Mouse (Mus musculus) intestine, embryonic 14.5 days (tissue): ENCODE data around the gene Ets1. TPM values are rescaled to one million over a fixed set of nuclear protein-coding genes. Genes with fewer than 3 reads are reported as not detected.

Experiments
- ATAC-seq: fragments of 200-750 bp; cut with Nextera tagmentation; replicated peaks from 2 replicates; pipeline ENCODE4 v1.8.0; 2017; ENCODE audit warnings: low read depth, moderate number of reproducible peaks, moderate TSS enrichment, moderate library complexity; ENCODE audit not compliant: low FRiP score, low TSS enrichment
- DNase-seq: peaks from one replicate; pipeline ENCODE4 v3.0.0-alpha.2; 2018; ENCODE audit warnings: low spot score
- H3K27ac ChIP-seq: fragments of 300-500 bp; sonication (generic); 2 replicates; pipeline ENCODE4 v1.5.1; 2014; ENCODE audit warnings: low read depth, mild to moderate bottlenecking, control low read depth
- H3K27me3 ChIP-seq: fragments of 300-500 bp; sonication (generic); replicated peaks from 2 replicates; pipeline ENCODE4 v1.6.1; 2014; ENCODE audit warnings: low read length, control low read depth; ENCODE audit not compliant: control insufficient read depth, insufficient read depth
- H3K36me3 ChIP-seq: fragments of 300-500 bp; sonication (generic); 2 replicates; pipeline ENCODE4 v1.6.1; 2014; ENCODE audit warnings: low read length, control low read depth; ENCODE audit not compliant: control insufficient read depth, insufficient read depth
- H3K4me1 ChIP-seq: fragments of 300-500 bp; sonication (generic); replicated peaks from 2 replicates; pipeline ENCODE4 v1.6.1; 2014; ENCODE audit warnings: low read length, control low read depth, mixed read lengths; ENCODE audit not compliant: control insufficient read depth, insufficient read depth
- H3K4me2 ChIP-seq: fragments of 300-500 bp; sonication (generic); 2 replicates; pipeline ENCODE4 v1.6.1; 2014; ENCODE audit warnings: low read length
- H3K4me3 ChIP-seq: fragments of 300-500 bp; sonication (generic); 2 replicates; pipeline ENCODE4 v1.5.1; 2014; ENCODE audit warnings: low read depth, low read length, control low read depth, mixed read lengths
- H3K9ac ChIP-seq: fragments of 300-500 bp; sonication (generic); 2 replicates; pipeline ENCODE4 v1.6.1; 2014; ENCODE audit warnings: mild to moderate bottlenecking, low read length
- H3K9me3 ChIP-seq: fragments of 300-500 bp; sonication (generic); 2 replicates; pipeline ENCODE4 v1.6.1; 2016; ENCODE audit warnings: low read length, control low read depth; ENCODE audit not compliant: control insufficient read depth
- WGBS: fragments of 180-500 bp; shearing (Covaris S2); extraction: QIAGEN DNeasy Blood & Tissue Kit; methylation state at CpG from one replicate; pipeline ENCODE4 v1.1.7; 2014; 5-methylcytosine and 5-hydroxymethylcytosine counted together
- polyA plus RNA-seq: library from polyadenylated mRNA; unstranded; fragments of >200 nt; fragmentation: Nextera tagmentation; extraction: Ambion mirVana; gene quantifications from 2 replicates; pipeline ENCODE4 v1.2.1, GENCODE M21; 2014

Gene Ets1
- polyA plus RNA-seq, 1 experiment from 2014 or later: 46.3 TPM

DNA sequence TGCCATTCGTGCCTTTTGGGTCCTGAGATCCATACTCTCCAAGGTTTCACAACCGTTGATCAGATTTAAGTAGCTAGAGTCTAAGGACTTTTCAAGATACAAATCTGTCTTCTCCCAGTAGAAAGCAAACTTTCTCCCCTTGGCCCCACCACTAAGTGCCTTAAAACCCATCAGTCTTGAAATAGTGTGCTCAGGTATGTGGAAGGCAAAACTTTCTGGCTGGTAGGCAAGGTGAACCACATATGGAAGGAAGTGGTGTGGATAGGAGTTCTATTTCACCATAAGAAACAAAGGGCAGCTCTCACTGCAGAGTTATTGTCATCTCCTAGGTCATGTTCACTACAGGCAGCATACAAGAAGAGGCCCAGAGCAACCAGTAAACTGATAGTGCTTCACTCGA, 57.4 kb downstream of the Ets1 start:
- DNase-seq (peak; percentile 45), ATAC-seq (no peak)
- Histone ChIP-seq H3K36me3 (no peaks in the 10 kb centered on the region), H3K4me2 (no peak overlapping the region), H3K9ac (no peak overlapping the region), H3K27me3 (0 out of 2 replicates have a peak, but pooled peaks cover 2% of the 10 kb centered on the region), H3K9me3 (no peaks in the 10 kb centered on the region), H3K4me1 (peaks cover 7% of the 10 kb centered on the region; the same call in 1 of the 2 replicates), H3K4me3 (no peak overlapping the region), H3K27ac (no peak overlapping the region)
- 73% methylated on average over 3 of the region's 3 CpGs for WGBS

DNA sequence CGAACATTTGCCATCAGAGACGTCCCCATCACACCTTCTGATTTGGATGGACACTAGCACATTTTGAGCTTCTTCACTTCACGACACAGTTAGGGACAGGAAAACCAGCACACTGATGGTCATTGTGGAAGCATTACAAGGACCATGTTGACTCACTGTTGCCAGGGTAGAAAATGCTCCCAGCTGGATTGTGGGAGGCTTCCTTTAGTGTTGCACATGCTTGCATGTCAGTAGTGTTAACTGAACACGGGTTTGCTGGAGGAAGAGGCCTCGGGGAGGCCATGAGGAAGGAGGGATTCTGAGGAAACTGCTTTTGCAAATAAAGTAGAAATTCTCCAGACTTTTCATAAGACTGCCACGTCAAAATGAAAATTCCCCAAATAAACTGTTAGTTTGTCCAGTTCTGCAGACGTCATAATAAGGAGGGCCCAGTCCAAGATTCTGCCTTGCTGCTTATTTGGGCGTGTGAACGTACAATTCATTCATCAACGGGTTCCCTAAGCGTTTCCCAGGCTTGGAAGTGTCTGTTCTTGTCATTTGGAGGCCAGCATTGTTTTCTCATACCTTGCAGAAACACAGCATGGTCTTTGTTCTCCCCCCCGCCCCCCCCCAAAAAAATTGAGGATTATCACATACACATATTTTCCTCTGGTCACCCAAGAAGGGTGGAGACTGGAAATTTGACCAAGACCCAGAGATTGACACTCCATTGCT, 58.2 kb downstream of the Ets1 start:
- DNase-seq (peak; percentile 50), ATAC-seq (no peak)
- Histone ChIP-seq H3K4me2 (no peak overlapping the region), H3K4me1 (peaks cover 12% of the 10 kb centered on the region; the same call in 1 of the 2 replicates), H3K27ac (no peak overlapping the region), H3K4me3 (no peak overlapping the region), H3K9me3 (no peaks in the 10 kb centered on the region), H3K36me3 (no peaks in the 10 kb centered on the region), H3K9ac (no peak overlapping the region), H3K27me3 (0 out of 2 replicates have a peak, but pooled peaks cover 2% of the 10 kb centered on the region)
- WGBS: 65% methylated on average over 12 of the region's 12 CpGs

DNA sequence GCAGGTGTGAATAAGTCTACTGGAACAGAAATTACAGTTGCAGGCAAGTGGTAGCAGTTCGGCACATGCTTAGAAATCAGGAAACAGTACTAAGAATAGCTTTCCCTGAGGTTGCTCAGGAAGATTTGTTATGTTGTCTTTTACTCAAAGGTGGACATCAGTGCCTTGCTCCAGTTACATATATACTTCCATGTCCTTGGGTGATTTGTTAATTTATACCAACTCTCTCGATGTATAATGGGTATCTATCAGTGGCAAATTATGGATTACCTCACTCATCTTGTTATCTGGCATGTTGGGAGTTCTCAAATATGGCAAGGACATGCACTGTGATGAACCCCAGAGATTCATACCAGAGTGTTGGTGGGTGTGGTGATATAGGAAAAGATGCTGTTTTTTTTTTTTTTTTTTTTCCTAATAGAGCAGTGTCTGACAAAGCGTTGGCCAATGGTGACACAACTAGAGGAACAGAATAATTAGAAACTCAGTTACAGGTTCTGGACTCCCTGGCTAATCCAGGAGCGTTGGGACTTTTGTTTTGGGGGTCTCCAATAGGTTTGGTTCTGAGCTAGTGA, 59.0 kb downstream of the Ets1 start:
- H3K4me1 ChIP-seq: peaks cover 19% of the 10 kb centered on the region
- H3K36me3 ChIP-seq: 0 out of 2 replicates have a peak, but pooled peaks cover under 1% of the 10 kb centered on the region
- H3K27ac ChIP-seq: peak overlapping the region; percentile 88
- DNase-seq: no peak
- 0 out of 2 replicates have a peak, but pooled peaks cover 2% of the 10 kb centered on the region for H3K27me3 ChIP-seq
- peak overlapping the region; percentile 49 for H3K9ac ChIP-seq
- WGBS: 40% methylated on average over 4 of the region's 4 CpGs
- H3K4me3 ChIP-seq: peak overlapping the region; percentile 66
- no peak for ATAC-seq
- H3K9me3 ChIP-seq: no peaks in the 10 kb centered on the region
- H3K4me2 ChIP-seq: peak overlapping the region; percentile 90

DNA sequence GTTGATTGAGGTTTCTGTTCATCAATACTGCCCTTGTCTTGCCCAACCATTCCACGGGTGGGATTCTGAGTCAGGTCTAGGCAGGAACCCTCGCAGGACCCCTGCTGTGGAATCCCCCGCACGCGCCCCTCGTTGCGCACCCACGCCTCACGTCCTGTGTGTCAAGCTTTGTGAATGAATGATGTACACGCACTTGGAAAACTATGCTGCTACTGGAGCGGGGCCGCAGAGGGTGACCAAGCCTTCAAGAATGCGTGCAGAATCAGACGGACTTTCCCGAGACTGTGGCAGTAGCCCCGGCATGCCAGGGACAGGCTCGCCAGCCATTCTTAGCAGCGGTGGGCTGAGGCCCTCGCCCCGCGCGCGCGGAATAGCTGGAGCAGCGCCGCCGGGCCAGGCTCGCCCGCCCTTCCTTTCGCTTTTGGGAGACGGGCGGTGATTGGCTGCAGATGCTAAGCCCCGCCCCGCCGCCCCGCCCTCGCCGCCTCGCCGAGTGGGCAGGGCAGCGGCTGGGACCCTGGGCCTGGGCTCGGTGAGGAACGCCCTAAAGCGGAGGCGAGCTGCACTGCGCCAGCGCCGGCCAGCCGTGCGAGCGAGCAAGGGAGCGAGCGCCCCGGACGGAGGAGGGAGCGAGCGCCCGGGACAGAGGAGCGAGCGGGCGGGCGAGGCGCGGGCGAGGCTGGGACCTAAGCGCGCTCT, 59.6 kb downstream of the Ets1 start:
- peak overlapping the region; percentile 88 for H3K27ac ChIP-seq
- peak overlapping the region; percentile 59 for H3K9ac ChIP-seq
- 0 out of 2 replicates have a peak, but pooled peaks cover 2% of the 10 kb centered on the region for H3K36me3 ChIP-seq
- peak overlapping the region; percentile 90 for H3K4me2 ChIP-seq
- ATAC-seq (peak; percentile 97), DNase-seq (peak; percentile 96)
- H3K27me3 ChIP-seq: 0 out of 2 replicates have a peak, but pooled peaks cover 2% of the 10 kb centered on the region
- no peaks in the 10 kb centered on the region for H3K9me3 ChIP-seq
- peaks cover 25% of the 10 kb centered on the region for H3K4me1 ChIP-seq
- peak overlapping the region; percentile 66 for H3K4me3 ChIP-seq
- WGBS: under 1% methylated on average over 67 of the region's 67 CpGs

DNA sequence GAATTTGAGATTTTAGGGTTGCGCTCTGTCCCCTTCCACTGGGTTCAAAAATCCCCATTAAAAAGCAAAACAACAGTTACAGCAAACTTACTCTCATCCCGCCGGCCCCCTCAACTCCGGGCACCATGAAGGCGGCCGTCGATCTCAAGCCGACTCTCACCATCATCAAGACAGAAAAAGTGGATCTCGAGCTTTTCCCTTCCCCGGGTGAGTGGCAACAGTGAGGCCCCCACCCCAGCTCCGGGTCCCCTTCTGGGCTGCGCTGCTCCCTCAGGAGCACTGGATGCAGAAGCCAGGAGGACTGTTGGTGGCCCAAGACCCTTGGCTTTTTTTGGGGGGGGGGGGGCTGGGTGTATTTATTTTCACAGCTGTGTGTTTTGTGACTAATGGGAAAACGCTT, 60.2 kb downstream of the Ets1 start:
- peak; percentile 9; the same call in 1 of the 2 replicates for ATAC-seq
- peak overlapping the region; percentile 59 for H3K9ac ChIP-seq
- peak overlapping the region; percentile 88 for H3K27ac ChIP-seq
- peaks cover 32% of the 10 kb centered on the region for H3K4me1 ChIP-seq
- peak overlapping the region; percentile 66 for H3K4me3 ChIP-seq
- under 1% methylated on average over 13 of the region's 13 CpGs for WGBS
- 0 out of 2 replicates have a peak, but pooled peaks cover 2% of the 10 kb centered on the region for H3K27me3 ChIP-seq
- no peak for DNase-seq
- H3K9me3 ChIP-seq: no peaks in the 10 kb centered on the region
- 0 out of 2 replicates have a peak, but pooled peaks cover 2% of the 10 kb centered on the region for H3K36me3 ChIP-seq
- peak overlapping the region; percentile 90 for H3K4me2 ChIP-seq

DNA sequence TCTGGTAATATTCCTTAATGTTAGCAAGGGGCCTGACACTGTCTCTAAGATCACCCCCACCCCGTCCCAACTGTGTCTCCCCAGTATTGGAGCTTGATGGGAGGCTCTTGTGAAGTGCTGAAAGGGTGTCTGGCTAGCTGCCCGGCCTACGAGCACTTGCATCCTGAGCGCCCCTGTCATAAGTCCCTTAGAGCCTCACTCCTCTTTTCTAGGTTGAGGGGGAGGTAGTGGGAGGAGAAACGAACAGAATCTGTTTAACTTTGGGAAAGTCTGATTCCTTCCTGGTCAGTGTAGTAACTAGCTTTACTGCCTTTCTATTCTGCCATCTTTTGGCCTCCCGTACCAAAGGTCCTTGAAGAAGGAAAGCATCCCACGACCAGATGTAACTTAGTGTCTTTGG, 60.7 kb downstream of the Ets1 start:
- peak; percentile 73 for DNase-seq
- H3K4me2 ChIP-seq: peak overlapping the region; percentile 90
- H3K27ac ChIP-seq: peak overlapping the region; percentile 88
- H3K9me3 ChIP-seq: no peaks in the 10 kb centered on the region
- ATAC-seq: 0 out of 2 replicates have a peak, but pooled peaks have one; percentile 7
- WGBS: 8% methylated on average over 7 of the region's 7 CpGs
- peak overlapping the region; percentile 66 for H3K4me3 ChIP-seq
- H3K4me1 ChIP-seq: peaks cover 36% of the 10 kb centered on the region
- H3K9ac ChIP-seq: peak overlapping the region; percentile 59
- 0 out of 2 replicates have a peak, but pooled peaks cover 2% of the 10 kb centered on the region for H3K27me3 ChIP-seq
- 0 out of 2 replicates have a peak, but pooled peaks cover 2% of the 10 kb centered on the region for H3K36me3 ChIP-seq

DNA sequence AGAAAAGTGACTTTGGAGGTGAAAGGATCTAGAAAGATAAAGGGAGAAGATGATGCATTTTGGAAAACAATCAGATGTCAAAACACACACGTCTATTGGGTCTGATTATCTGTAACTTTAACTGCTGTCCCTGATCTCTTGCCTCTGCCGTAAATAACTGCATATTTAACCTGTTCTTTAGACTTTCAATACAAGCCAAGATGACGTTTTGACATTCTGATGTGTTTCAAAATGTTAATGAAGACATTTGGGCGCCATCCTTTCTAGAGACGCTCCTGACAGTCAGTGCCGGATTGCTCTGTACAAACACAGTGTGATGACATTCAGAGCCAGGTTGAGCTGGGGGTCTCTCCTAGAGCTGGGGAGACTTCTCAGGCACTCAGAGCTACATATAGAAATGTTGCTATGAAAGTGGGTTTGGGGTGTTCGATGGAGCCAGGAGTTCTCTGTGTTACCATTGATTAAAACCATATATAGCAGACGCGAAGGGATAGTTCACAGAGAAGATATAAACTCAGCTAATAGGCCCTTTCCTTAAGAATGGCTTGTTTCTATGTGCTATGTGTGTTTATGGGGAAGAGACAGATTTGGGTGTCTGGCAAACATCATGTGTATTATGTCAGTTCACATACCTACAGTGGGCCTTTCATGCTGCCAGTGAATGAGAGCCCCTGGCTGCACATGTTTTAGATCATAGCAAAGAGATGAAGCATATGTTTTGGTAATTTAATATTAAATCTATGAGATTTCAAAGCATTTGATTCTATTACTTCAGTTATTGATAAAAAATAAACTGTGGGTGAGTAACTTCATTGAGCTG, 61.5 kb downstream of the Ets1 start:
- Histone ChIP-seq H3K36me3 (0 out of 2 replicates have a peak, but pooled peaks cover 2% of the 10 kb centered on the region), H3K9me3 (no peaks in the 10 kb centered on the region), H3K27me3 (0 out of 2 replicates have a peak, but pooled peaks cover 2% of the 10 kb centered on the region), H3K27ac (peak overlapping the region; percentile 88), H3K4me2 (peak overlapping the region; percentile 90), H3K9ac (peak overlapping the region; percentile 59), H3K4me3 (peak overlapping the region; percentile 66), H3K4me1 (peaks cover 43% of the 10 kb centered on the region)
- no peak for DNase-seq
- ATAC-seq: no peak
- 16% methylated on average over 9 of the region's 9 CpGs for WGBS
